Mouse (Mus musculus): ENCODE data around the gene Pecr.
A peak's percentile ranks its signal among the peaks of the same experiment; 100 is the strongest.

The Pecr gene

GRCm38 (mm10) chr1:72283992-72284485 lies at the start of gene Pecr, which contains the start of gene Tmem169:
Pecr (minus strand) TSS chr1:72284314.
Tmem169 (plus strand) TSS chr1:72284369.
- peak; percentile 91 for DNase-seq (ENCODE audit: low read depth, low spot score)

- DNase-seq (ENCODE audit: low read depth, low spot score): no peak
Observed at GRCm38 (mm10) chr1:72326162-72326821, 42.2 kb upstream of the Pecr start.

- no peak for DNase-seq (ENCODE audit: low read depth, low spot score)
Observed at GRCm38 (mm10) chr1:72323248-72323647, 39.1 kb upstream of the Pecr start.

GRCm38 (mm10) chr1:72320759-72321158 lies 36.6 kb upstream of the Pecr start:
- DNase-seq (ENCODE audit: low read depth, low spot score): no peak

- no peak for DNase-seq (ENCODE audit: low read depth, low spot score)
Observed at GRCm38 (mm10) chr1:72316901-72317300, 32.8 kb upstream of the Pecr start.

GRCm38 (mm10) chr1:72316409-72316808 lies 32.3 kb upstream of the Pecr start:
- DNase-seq (ENCODE audit: low read depth, low spot score): no peak

GRCm38 (mm10) chr1:72315447-72315846 lies 31.3 kb upstream of the Pecr start:
- DNase-seq (ENCODE audit: low read depth, low spot score): no peak

- DNase-seq (ENCODE audit: low read depth, low spot score): no peak
Observed at GRCm38 (mm10) chr1:72313399-72314039, 29.4 kb upstream of the Pecr start.

GRCm38 (mm10) chr1:72312701-72313398 lies 28.7 kb upstream of the Pecr start:
- no peak for DNase-seq (ENCODE audit: low read depth, low spot score)

GRCm38 (mm10) chr1:72309744-72310424 lies 25.8 kb upstream of the Pecr start:
- no peak for DNase-seq (ENCODE audit: low read depth, low spot score)

GRCm38 (mm10) chr1:72308919-72309318 lies 24.8 kb upstream of the Pecr start:
- no peak for DNase-seq (ENCODE audit: low read depth, low spot score)

GRCm38 (mm10) chr1:72307317-72307798 lies 23.2 kb upstream of the Pecr start, which contains the start of gene Xrcc5:
Xrcc5 (plus strand) TSS chr1:72307421.
- DNase-seq (ENCODE audit: low read depth, low spot score): peak; percentile 97

- DNase-seq (ENCODE audit: low read depth, low spot score): no peak
Observed at GRCm38 (mm10) chr1:72306679-72307181, 22.6 kb upstream of the Pecr start.

- DNase-seq (ENCODE audit: low read depth, low spot score): no peak
Observed at GRCm38 (mm10) chr1:72306241-72306640, 22.1 kb upstream of the Pecr start.

GRCm38 (mm10) chr1:72301845-72302244 lies 17.7 kb upstream of the Pecr start:
- no peak for DNase-seq (ENCODE audit: low read depth, low spot score)

- no peak for DNase-seq (ENCODE audit: low read depth, low spot score)
Observed at GRCm38 (mm10) chr1:72295746-72296145, 11.6 kb upstream of the Pecr start.

- DNase-seq (ENCODE audit: low read depth, low spot score): no peak
Observed at GRCm38 (mm10) chr1:72293869-72294663, 10.0 kb upstream of the Pecr start.

- no peak for DNase-seq (ENCODE audit: low read depth, low spot score)
Observed at GRCm38 (mm10) chr1:72291925-72292324, 7.8 kb upstream of the Pecr start.

GRCm38 (mm10) chr1:72291421-72291820 lies 7.3 kb upstream of the Pecr start:
- DNase-seq (ENCODE audit: low read depth, low spot score): no peak

- no peak for DNase-seq (ENCODE audit: low read depth, low spot score)
Observed at GRCm38 (mm10) chr1:72290896-72291295, 6.8 kb upstream of the Pecr start.
